Mouse (Mus musculus) ovary, adult 18-20 months (tissue): ENCODE results near the gene Tmem165.

Experiments
- DNase-seq: peaks from one replicate; pipeline ENCODE4 v3.0.0; 2022; ENCODE audit warnings: low spot score, mixed read lengths

Tmem165 gene

GRCm38 (mm10) chr5:76183750-76184261 is at the start of gene Tmem165:
Gene Tmem165, plus strand, starts transcription at chr5:76183880.
- peak; percentile 91 for DNase-seq

GRCm38 (mm10) chr5:76135644-76136043 is 48.0 kb upstream of the Tmem165 start:
- no peak for DNase-seq

DNA sequence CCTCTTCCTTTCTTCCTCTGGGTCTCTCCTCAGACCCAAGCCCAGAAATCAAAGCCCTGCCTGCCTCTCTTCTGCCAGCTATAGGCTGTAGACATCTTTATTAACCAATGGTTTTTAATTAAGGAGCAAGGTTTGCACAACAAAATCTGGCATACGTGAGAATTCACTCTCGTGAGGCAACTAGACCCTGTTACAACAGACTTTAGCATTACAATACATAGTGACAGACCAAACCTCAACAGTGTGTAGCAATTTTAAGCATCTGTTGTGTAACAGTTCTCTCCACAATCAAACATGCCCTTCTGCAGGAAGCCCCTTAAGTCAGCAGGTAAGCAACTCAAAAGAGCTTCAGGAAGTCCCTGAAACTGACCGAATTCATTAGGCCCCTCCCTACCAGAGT is 47.4 kb upstream of the Tmem165 start:
- no peak for DNase-seq

DNA sequence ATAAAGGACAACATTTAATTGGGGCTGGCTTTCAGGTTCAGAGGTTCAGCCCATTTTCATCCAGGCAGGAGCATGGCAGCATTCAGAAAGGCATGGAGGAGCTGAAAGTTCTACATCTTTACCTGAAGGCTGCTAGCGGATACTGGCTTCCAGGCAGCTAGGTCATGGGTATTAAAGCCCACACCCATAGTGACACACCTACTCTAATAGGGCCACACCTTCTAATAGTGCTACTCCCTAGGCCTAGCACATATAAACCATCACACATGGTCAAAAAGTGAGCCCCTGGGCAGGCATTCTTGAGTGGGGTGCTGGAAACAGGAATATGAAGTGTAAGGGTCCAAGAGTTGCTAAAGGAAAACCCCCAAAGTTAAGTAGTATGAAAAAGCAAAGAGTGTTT is 46.1 kb upstream of the Tmem165 start:
- no peak for DNase-seq

DNA sequence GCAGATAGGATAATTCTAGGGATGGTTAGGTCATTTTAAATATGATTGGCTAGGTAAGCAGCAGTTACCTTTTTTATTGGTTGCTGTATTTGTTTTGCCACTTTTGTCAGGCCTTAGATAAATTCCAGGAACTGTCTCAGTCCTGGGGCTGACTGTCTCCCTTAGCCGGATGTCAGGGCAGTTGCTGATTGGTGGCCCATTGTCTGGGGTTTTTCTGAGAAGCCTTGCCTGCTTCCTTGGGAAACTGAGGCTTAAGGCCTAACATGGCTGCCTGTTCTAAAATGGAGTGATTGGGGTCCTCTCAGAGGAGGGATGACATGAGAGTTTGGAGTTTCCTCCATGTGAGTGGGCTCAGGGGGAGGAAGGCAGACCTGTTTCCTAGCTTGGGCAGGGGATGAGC is 45.6 kb upstream of the Tmem165 start:
- no peak for DNase-seq

- DNase-seq = no peak
Measured at GRCm38 (mm10) chr5:76138512-76138911, 45.2 kb upstream of the Tmem165 start.

GRCm38 (mm10) chr5:76139171-76139671 is 44.5 kb upstream of the Tmem165 start:
- no peak for DNase-seq

GRCm38 (mm10) chr5:76139808-76140729 is 43.6 kb upstream of the Tmem165 start, which contains the start of gene Srd5a3:
Gene Srd5a3, plus strand, starts transcription at chr5:76140271.
- DNase-seq = peak; percentile 92

GRCm38 (mm10) chr5:76140730-76141066 is 43.0 kb upstream of the Tmem165 start:
- DNase-seq = no peak

DNA sequence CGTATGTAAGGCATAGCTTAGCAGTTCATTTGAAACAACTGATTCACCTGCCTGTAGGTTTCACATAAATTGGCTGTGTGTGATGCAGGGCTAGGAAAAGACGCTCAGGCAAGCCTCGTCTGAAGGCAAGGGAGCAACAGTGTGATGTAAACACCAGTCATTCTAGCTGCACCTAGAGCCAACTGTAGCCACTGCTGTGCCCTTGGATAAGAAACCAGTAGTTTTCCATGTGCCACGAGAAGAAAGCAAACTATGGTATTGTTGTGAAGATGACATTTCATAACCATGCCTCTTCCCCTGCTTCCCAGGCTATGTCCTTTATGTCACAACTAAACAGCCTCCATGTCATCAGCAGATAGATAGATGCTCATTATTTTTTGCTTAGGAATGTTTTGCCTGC is 40.3 kb upstream of the Tmem165 start:
- no peak for DNase-seq

GRCm38 (mm10) chr5:76146401-76146800 is 37.3 kb upstream of the Tmem165 start:
- no peak for DNase-seq

DNA sequence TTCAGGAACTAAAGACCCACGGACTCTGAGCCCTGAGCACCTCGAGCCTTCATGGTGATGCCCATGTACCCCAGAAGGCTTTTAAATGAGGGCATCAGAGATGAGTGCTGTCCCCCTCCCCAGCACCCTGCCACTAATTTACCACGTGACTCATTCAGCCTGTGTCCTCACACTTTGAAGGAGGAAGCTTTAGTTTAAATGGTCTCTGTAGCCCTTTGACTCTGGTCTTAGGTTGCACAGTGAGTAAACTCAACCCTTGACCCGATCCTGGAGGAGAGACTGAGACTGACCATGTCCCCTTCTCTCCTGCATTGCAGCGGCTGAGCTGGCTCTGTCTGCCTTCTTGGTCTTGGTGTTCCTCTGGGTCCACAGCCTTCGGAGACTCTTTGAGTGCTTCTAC is 34.2 kb upstream of the Tmem165 start:
- no peak for DNase-seq

GRCm38 (mm10) chr5:76152956-76153355 is 30.7 kb upstream of the Tmem165 start:
- no peak for DNase-seq

DNA sequence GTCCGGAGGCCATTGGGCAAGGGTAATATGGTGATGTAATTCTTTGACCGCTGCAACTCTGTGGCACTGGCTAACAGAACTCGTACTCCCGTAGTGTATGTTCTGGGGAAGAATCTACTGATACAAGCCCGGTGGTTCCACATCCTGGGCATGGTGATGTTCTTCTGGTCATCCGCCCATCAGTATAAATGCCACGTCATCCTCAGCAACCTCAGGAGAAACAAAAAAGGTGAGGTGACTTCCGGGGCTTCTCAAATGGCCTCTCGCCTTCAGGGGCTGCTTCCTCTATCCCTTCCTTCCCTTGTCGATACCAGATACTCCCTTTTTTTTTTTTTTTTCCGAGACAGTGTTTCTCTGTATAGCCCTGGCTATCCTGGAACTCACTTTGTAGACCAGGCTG is 30.2 kb upstream of the Tmem165 start:
- DNase-seq = no peak

- peak; percentile 13 for DNase-seq
Measured at GRCm38 (mm10) chr5:76154434-76155165, 29.1 kb upstream of the Tmem165 start.

DNA sequence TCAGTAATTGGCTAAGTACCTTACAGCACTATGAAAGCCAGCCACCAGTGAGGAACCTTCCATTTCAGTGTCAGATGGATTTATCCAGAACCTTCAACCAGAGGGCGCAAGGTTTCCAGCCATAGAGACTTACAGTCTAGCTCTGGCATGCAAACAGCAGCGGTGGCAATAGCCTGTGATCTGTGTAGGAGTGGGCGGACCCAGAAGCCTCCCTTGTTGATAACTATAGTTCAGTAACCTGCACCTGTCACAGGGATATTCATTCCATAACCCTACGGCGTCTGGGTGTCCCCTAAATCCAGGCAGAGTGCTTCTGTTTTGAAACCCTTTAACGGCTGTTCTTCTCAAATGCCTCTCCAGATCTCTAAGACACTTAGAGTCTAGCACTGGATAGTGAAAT is 24.1 kb upstream of the Tmem165 start:
- DNase-seq = peak; percentile 14

DNA sequence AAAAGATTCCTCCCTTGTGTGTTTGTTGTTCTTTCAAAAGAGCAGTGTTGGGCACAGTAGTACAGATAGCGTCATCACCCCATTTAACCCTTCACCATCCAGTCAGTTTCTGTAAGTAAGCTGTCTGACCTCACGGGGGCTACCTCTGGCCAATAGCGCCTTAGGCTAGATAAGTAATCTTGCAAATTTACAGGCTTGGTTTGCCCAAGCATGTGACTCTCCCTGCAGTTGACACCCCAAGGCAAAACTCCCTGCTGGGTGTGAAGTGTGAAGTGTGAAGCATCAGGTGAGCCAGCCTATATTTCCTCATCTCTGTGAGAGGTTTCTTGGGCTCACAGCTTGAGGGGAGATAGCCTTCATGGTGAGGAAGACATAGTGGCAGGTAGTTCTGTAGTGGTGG is 23.6 kb upstream of the Tmem165 start:
- DNase-seq = no peak

GRCm38 (mm10) chr5:76161491-76161890 is 22.2 kb upstream of the Tmem165 start:
- no peak for DNase-seq

DNA sequence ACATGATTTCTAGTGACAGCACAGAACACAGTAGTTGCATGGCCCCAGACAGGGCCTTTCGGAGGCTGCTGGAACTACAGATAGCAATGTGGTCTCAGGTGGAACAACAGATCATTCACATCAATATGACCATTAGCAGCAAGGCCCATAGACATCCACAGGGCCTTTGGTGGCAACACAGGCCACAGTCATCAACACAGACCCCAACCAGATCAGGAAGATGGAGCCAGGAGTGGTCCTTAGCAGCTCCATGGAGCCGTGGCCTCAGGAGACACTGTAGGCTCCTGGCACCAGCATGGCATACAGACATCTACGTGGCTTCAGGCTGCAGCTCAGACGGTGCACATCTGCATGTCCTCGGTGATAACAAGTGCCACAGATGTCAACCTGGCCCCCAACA is 20.8 kb upstream of the Tmem165 start:
- no peak for DNase-seq

- no peak for DNase-seq
Measured at GRCm38 (mm10) chr5:76163828-76164390, 19.8 kb upstream of the Tmem165 start.

DNA sequence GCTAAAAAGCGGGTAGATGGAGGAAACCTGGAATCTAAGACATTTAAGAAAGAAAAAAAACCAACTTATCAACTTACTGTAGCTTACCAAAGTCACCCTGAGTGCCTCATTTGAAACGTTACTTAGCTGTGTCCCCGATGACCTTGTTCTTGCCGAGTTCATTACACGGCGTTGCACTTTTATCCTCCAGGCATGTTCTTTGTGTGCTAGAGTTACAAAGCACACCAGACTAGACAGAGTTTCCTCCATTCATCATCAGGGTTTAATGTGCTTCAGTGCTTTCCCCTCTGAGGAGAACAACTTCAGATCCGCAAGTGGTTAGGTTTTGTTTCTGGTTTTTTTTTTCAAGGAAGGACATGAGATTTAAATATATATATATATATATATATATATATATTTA is 18.9 kb upstream of the Tmem165 start:
- no peak for DNase-seq

DNA sequence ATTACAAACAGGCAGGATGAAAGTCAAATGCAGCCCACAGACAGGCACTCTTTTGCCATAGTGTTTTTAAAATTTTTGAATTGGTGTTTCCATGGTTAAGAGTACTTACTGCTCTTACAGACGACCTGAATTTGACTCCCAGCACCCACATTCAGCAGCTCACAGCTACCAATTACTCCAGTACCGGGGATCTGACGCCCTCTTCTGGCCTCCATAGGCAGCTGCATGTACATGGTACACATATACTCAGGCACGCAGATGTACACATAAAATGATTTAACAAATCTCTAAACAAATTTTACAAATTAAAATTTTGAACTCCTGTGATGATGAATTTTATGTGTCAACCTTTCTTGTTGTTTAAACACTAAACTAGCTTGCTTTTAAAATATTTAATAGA is 13.2 kb upstream of the Tmem165 start:
- DNase-seq = no peak

DNA sequence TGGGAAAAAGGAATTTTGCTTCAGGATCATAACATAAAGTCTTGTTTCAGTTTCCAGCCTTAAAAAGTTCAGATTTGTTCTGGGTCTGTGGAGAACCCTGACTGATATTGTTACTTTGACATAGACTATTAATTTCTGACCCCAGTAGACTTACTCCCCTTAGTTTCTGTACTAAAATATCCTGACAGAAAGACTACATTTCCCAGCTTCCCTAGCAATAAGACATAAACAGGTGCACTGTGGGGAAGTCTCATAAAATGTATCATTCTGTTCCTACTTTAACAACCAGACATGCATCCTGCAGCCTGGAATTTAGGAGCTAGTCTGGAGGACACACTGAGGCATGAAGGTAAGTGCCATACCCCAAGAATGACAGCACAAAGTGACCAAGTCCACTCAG is 12.6 kb upstream of the Tmem165 start:
- DNase-seq = no peak
